28 mouse cellular contexts compared by ENCODE assay signal in genomic region chr2:101814272-101814625, GRCm38 (mm10).
DNase-seq lines count a peak whose midpoint lies in the region; ATAC-seq and TF ChIP-seq lines count a peak whose summit lies in the region.
"Had no signal": no experiment of that assay in that cellular context is flagged by ENCODE, and none has a peak within 500 bp of the region (broad histone marks: within the 10 kb centered on the region; RNA-seq: fewer than 3 reads in every experiment).

No protein-coding gene starts in this region.

- no peak overlapping the region for H3K9ac ChIP-seq in lung, postnatal 0 days (replicated peaks; ENCODE audit: low read depth)
- H3K9ac ChIP-seq in forebrain, embryonic 13.5 days, result no peak overlapping the region
- H3K9ac ChIP-seq: embryonic facial prominence, embryonic 13.5 days; hindbrain, embryonic 12.5 days; limb, embryonic 15.5 days; liver, embryonic 14.5 days; lung, embryonic 15.5 days had no signal

- H3K4me1 ChIP-seq in kidney, adult 2 months (ENCODE audit: control insufficient read depth, insufficient read depth, low read length), result peaks cover 7% of the 10 kb centered on the region
- no peaks in the 10 kb centered on the region; the same call in 1 of the 2 replicates for H3K4me1 ChIP-seq in lung, postnatal 0 days (ENCODE audit: insufficient read depth, low read depth, low read length)
- peaks cover 10% of the 10 kb centered on the region for H3K4me1 ChIP-seq in brown adipose tissue, adult 24 weeks (ENCODE audit: control insufficient read depth, insufficient read depth, insufficient read length, low read length)
- peaks cover 14% of the 10 kb centered on the region for H3K4me1 ChIP-seq in small intestine, adult 2 months (ENCODE audit: control insufficient read depth, insufficient read depth, insufficient read length, low read length)
- no peaks in the 10 kb centered on the region for H3K4me1 ChIP-seq in forebrain, embryonic 13.5 days
- H3K4me1 ChIP-seq: limb, embryonic 15.5 days; lung, embryonic 15.5 days had no signal

- H3K4me2 ChIP-seq in lung, postnatal 0 days (replicated peaks; ENCODE audit: low read depth, low read length), result no peak overlapping the region
- no peak overlapping the region for H3K4me2 ChIP-seq in forebrain, embryonic 13.5 days
- H3K4me2 ChIP-seq: embryonic facial prominence, embryonic 13.5 days; heart, embryonic 11.5 days; hindbrain, embryonic 12.5 days; limb, embryonic 15.5 days; lung, embryonic 15.5 days; midbrain, embryonic 11.5 days had no signal

- no peaks in the 10 kb centered on the region for H3K36me3 ChIP-seq in kidney, adult 2 months (ENCODE audit: control insufficient read depth, insufficient read depth, low read length)
- no peaks in the 10 kb centered on the region for H3K36me3 ChIP-seq in lung, postnatal 0 days (ENCODE audit: insufficient read depth, low read length)
- no peaks in the 10 kb centered on the region for H3K36me3 ChIP-seq in small intestine, adult 2 months (ENCODE audit: control insufficient read depth, insufficient read depth, low read length)
- H3K36me3 ChIP-seq in forebrain, embryonic 13.5 days (ENCODE audit: poor library complexity, severe bottlenecking), result no peaks in the 10 kb centered on the region
- H3K36me3 ChIP-seq: embryonic facial prominence, embryonic 13.5 days; forebrain, embryonic 10.5 days; hindbrain, embryonic 12.5 days; limb, embryonic 10.5 days; limb, embryonic 15.5 days; lung, embryonic 15.5 days had no signal

- 62% methylated on average over 5 of the region's 5 CpGs for WGBS in kidney, adult 2 months
- 55% methylated on average over 5 of the region's 5 CpGs for WGBS in lung, postnatal 0 days
- 34% methylated on average over 5 of the region's 5 CpGs for WGBS in small intestine, adult 2 months
- 85% methylated on average over 5 of the region's 5 CpGs for WGBS in forebrain, embryonic 13.5 days

- no peaks in the 10 kb centered on the region for H3K9me3 ChIP-seq in lung, postnatal 0 days (ENCODE audit: low read length)
- no peaks in the 10 kb centered on the region for H3K9me3 ChIP-seq in forebrain, embryonic 13.5 days (replicated peaks)
- H3K9me3 ChIP-seq: embryonic facial prominence, embryonic 13.5 days; forebrain, embryonic 10.5 days; hindbrain, embryonic 12.5 days; limb, embryonic 10.5 days; limb, embryonic 15.5 days; lung, embryonic 15.5 days had no signal

- no peaks in the 10 kb centered on the region for H3K27me3 ChIP-seq in kidney, adult 2 months (replicated peaks; ENCODE audit: control insufficient read depth, insufficient read depth, low read length)
- H3K27me3 ChIP-seq in lung, postnatal 0 days (replicated peaks; ENCODE audit: insufficient read depth, low read length), result no peaks in the 10 kb centered on the region
- H3K27me3 ChIP-seq in small intestine, adult 2 months (ENCODE audit: control insufficient read depth, insufficient read depth, low read length), result no peaks in the 10 kb centered on the region
- H3K27me3 ChIP-seq in forebrain, embryonic 13.5 days, result no peaks in the 10 kb centered on the region
- H3K27me3 ChIP-seq: embryonic facial prominence, embryonic 13.5 days; hindbrain, embryonic 12.5 days; limb, embryonic 15.5 days; lung, embryonic 15.5 days had no signal

- no peak for TF ChIP-seq POLR2A in kidney, adult 2 months (IDR thresholded peaks at IDR 0.05; ENCODE audit: low read depth, low read length)
- TF ChIP-seq POLR2A in small intestine, adult 2 months (IDR thresholded peaks at IDR 0.05; ENCODE audit: low read depth, low read length), result no peak

- TF ChIP-seq EP300 in lung, postnatal 0 days (IDR thresholded peaks at IDR 0.05), result peak; percentile 72

- DNase-seq in kidney, adult 2 months, result no peak
- DNase-seq in kidney, adult 8-10 months, result no peak
- DNase-seq in lung, postnatal 0 days (ENCODE audit: low spot score), result no peak
- no peak for DNase-seq in lung, postnatal 10 days
- DNase-seq: adrenal gland, adult 2 months; B cell, adult 2 months; cerebellum, adult 8-10 months; cerebellum, postnatal 36 days; gastrocnemius, postnatal 14 days; right cerebral cortex, postnatal 25 days; spleen, adult 18-20 months; thymus, postnatal 14 days had no signal

- no peak for TF ChIP-seq CTCF in kidney, adult 2 months (conservative IDR thresholded peaks at IDR 0.05; ENCODE audit: insufficient read depth, insufficient read length, low read depth, low read length)
- TF ChIP-seq CTCF in lung, postnatal 0 days (IDR thresholded peaks at IDR 0.05), result no peak
- TF ChIP-seq CTCF in small intestine, adult 2 months (IDR thresholded peaks at IDR 0.05; ENCODE audit: extremely low read depth, insufficient read length, insufficient replicate concordance, low read depth, low read length), result no peak

- H3K27ac ChIP-seq in kidney, adult 2 months (ENCODE audit: insufficient read depth, low read depth, low read length), result peak overlapping the region; percentile 12; the same call in 1 of the 2 replicates
- H3K27ac ChIP-seq in lung, postnatal 0 days (ENCODE audit: low read length), result no peak overlapping the region
- peak overlapping the region; percentile 35 for H3K27ac ChIP-seq in brown adipose tissue, adult 24 weeks (replicated peaks; ENCODE audit: low read depth, low read length)
- H3K27ac ChIP-seq in small intestine, adult 2 months (ENCODE audit: insufficient read depth, low read depth, low read length), result peak overlapping the region; percentile 91
- H3K27ac ChIP-seq in forebrain, embryonic 13.5 days, result no peak overlapping the region
- H3K27ac ChIP-seq: forebrain, embryonic 10.5 days; hindbrain, embryonic 12.5 days; hindbrain, postnatal 0 days; limb, embryonic 10.5 days; limb, embryonic 15.5 days; liver, embryonic 14.5 days; lung, embryonic 15.5 days had no signal

- peak; percentile 15; the same call in 1 of the 2 replicates for ATAC-seq in lung, postnatal 0 days
- no peak for ATAC-seq in forebrain, embryonic 13.5 days
- ATAC-seq: activated CD4-positive, CD25-positive, alpha-beta regulatory T cell, adult 4 months; forebrain, embryonic 16.5 days; hindbrain, postnatal 0 days; midbrain, embryonic 16.5 days had no signal

- no peak overlapping the region for H3K4me3 ChIP-seq in kidney, adult 2 months (ENCODE audit: insufficient read depth, low read depth, low read length)
- no peak overlapping the region for H3K4me3 ChIP-seq in lung, postnatal 0 days (ENCODE audit: low read depth, low read length)
- no peak overlapping the region for H3K4me3 ChIP-seq in brown adipose tissue, adult 24 weeks (ENCODE audit: insufficient read depth, low read depth, low read length)
- no peak overlapping the region for H3K4me3 ChIP-seq in small intestine, adult 2 months (ENCODE audit: low read depth, low read length)
- no peak overlapping the region for H3K4me3 ChIP-seq in forebrain, embryonic 13.5 days
- H3K4me3 ChIP-seq: embryonic facial prominence, embryonic 13.5 days; forebrain, embryonic 10.5 days; hindbrain, embryonic 12.5 days; limb, embryonic 10.5 days; limb, embryonic 15.5 days; lung, embryonic 15.5 days had no signal

Comparison
In these comparisons a context has a peak if more than half of its experiments do, and no peak if none do; other contexts are left out.
1. H3K27ac ChIP-seq: peak in kidney, adult 2 months (single experiment), brown adipose tissue, adult 24 weeks (single experiment) and small intestine, adult 2 months (single experiment); none in lung, postnatal 0 days (single experiment) and forebrain, embryonic 13.5 days (single experiment).